Mouse (Mus musculus) intestine, postnatal 0 days (tissue): Measurements from ENCODE around the gene Krt6a. TPM values are rescaled to one million over a fixed set of nuclear protein-coding genes. Genes with fewer than 3 reads are reported as not detected.
A peak's percentile ranks its signal among the peaks of the same experiment; 100 is the strongest.

Experiments
- ATAC-seq: fragments of 200-750 bp; cut with Nextera tagmentation; 2 replicates; pipeline ENCODE4 v1.8.0; 2017; ENCODE audit warnings: mild to moderate bottlenecking, moderate TSS enrichment, moderate library complexity
- H3K27ac ChIP-seq: fragments of 300-500 bp; sonication (generic); 2 replicates; pipeline ENCODE4 v1.5.1; 2014; ENCODE audit warnings: mild to moderate bottlenecking, low read depth, low read length, moderate library complexity
- H3K27me3 ChIP-seq: fragments of 300-500 bp; sonication (generic); replicated peaks from 2 replicates; pipeline ENCODE4 v1.6.1; 2014; ENCODE audit warnings: low read length, mixed read lengths; ENCODE audit not compliant: control insufficient read depth, insufficient read depth
- H3K36me3 ChIP-seq: fragments of 300-500 bp; sonication (generic); 2 replicates; pipeline ENCODE4 v1.6.1; 2014; ENCODE audit warnings: mild to moderate bottlenecking, moderate library complexity; ENCODE audit not compliant: control insufficient read depth, insufficient read depth
- H3K4me1 ChIP-seq: fragments of 300-500 bp; sonication (generic); replicated peaks from 2 replicates; pipeline ENCODE4 v1.6.1; 2014; ENCODE audit warnings: antibody characterized with exemption, low read length, mixed read lengths; ENCODE audit not compliant: control insufficient read depth, insufficient read depth
- H3K4me2 ChIP-seq: fragments of 300-500 bp; sonication (generic); replicated peaks from 2 replicates; pipeline ENCODE4 v1.6.1; 2014; ENCODE audit warnings: low read depth, mild to moderate bottlenecking, moderate library complexity
- H3K4me3 ChIP-seq: fragments of 300-500 bp; sonication (generic); 2 replicates; pipeline ENCODE4 v1.5.1; 2014; ENCODE audit warnings: low read depth, low read length
- H3K9ac ChIP-seq: fragments of 300-500 bp; sonication (generic); 2 replicates; pipeline ENCODE4 v1.6.1; 2014; ENCODE audit warnings: mild to moderate bottlenecking, low read depth, low read length
- H3K9me3 ChIP-seq: fragments of 300-500 bp; sonication (generic); 2 replicates; pipeline ENCODE4 v1.6.1; 2016; ENCODE audit warnings: mixed run types; ENCODE audit not compliant: control insufficient read depth
- CTCF ChIP-seq: sonication (generic); IDR thresholded peaks from 2 replicates; pipeline ENCODE4 v1.5.1; 2016; ENCODE audit warnings: low read depth, mild to moderate bottlenecking, control low read depth, antibody characterized with exemption, moderate library complexity
- WGBS: fragments of 180-500 bp; shearing (Covaris S2); extraction: QIAGEN DNeasy Blood & Tissue Kit; methylation state at CpG from one replicate; pipeline ENCODE4 v1.1.7; 2014; 5-methylcytosine and 5-hydroxymethylcytosine counted together
- polyA plus RNA-seq: library from polyadenylated mRNA; unstranded; fragments of >200 nt; fragmentation: Nextera tagmentation; extraction: Ambion mirVana; gene quantifications from 2 replicates; pipeline ENCODE4 v1.2.1, GENCODE M21; 2015

Gene Krt6a
- polyA plus RNA-seq, 1 experiment from 2014 or later = 0.25 TPM

DNA sequence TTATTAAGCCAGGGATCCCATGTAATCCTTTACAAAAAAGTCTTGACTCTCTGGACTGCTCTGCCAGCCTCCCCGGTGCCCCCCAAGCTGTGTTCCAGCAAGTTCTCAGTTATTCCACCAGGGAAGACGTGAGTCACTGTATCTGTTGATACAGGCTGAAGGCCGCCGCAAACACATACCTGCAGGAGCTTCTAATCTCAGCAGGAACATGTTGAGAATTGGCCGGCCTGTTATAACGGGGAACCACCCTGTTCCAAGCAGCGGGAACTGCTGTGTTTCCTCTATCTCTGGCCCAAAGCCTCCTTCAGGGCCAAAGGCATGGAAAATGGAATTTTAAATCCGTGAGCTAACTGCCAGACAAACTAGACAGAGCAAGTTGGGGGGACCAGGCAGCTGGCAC lies 19.6 kb upstream of the Krt6a start:
- H3K9ac ChIP-seq = no peak overlapping the region
- H3K27me3 ChIP-seq = no peaks in the 10 kb centered on the region
- no peak overlapping the region for H3K27ac ChIP-seq
- no peaks in the 10 kb centered on the region for H3K9me3 ChIP-seq
- 51% methylated on average over 8 of the region's 8 CpGs for WGBS
- no peaks in the 10 kb centered on the region for H3K36me3 ChIP-seq
- H3K4me1 ChIP-seq = no peaks in the 10 kb centered on the region
- no peak overlapping the region for H3K4me3 ChIP-seq
- H3K4me2 ChIP-seq = no peak overlapping the region
- no peak for ATAC-seq
- TF ChIP-seq CTCF = no peak

DNA sequence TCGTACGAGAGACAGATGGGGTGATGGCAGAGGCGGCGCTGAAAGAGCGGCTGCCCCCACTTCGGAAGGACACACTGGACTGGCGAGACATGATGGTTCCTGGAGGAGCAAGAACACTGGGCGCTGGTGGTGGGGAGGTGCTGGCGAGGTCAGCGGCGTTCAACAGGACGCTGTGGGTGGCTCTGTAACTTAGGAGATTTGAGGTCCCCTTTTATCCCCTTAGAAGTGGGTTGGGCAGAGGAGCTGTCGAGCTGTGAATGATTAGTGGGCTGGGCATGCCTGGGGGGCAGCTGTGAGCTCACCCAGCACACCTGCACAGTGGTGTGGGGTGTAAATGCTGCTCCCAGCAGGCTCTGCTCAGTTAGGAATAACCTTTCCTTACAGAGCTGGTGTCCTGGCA lies 18.6 kb upstream of the Krt6a start, which contains the start of gene Krt5:
Gene Krt5 (minus strand): TSS at position 179 of the 400 bp plus-strand sequence.
- TF ChIP-seq CTCF = no peak
- WGBS = 65% methylated on average over 13 of the region's 13 CpGs
- ATAC-seq = no peak
- Histone ChIP-seq H3K36me3 (no peaks in the 10 kb centered on the region), H3K4me2 (no peak within 1 kb of the TSS), H3K27ac (no peak within 1 kb of the TSS), H3K9me3 (no peaks in the 10 kb centered on the region), H3K4me3 (no peak within 1 kb of the TSS), H3K4me1 (no peaks in the 10 kb centered on the region), H3K9ac (no peak within 1 kb of the TSS), H3K27me3 (no peaks in the 10 kb centered on the region)

DNA sequence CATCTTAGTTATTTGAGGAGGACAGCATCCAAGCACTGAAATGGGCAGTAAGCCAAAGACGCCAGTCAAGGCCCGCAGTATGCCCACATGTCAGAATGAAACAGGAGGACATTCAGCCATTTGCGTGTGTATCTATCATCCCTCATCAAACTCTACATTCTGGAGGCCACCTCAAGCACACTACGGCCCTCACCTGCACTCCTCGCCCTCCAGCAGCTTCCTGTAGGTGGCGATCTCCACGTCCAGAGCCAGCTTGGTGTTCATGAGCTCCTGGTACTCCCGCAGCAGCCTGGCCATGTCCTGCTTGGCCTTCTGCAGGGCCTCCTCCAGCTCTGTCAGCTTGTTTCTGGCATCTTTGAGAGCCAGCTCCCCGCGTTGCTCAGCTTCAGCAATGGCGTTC lies 14.6 kb upstream of the Krt6a start:
- Histone ChIP-seq H3K27ac (no peak overlapping the region), H3K36me3 (no peaks in the 10 kb centered on the region), H3K4me3 (no peak overlapping the region), H3K9me3 (no peaks in the 10 kb centered on the region), H3K27me3 (no peaks in the 10 kb centered on the region), H3K4me2 (no peak overlapping the region), H3K4me1 (no peaks in the 10 kb centered on the region), H3K9ac (no peak overlapping the region)
- TF ChIP-seq CTCF = peak; percentile 38
- ATAC-seq = no peak
- 63% methylated on average over 11 of the region's 11 CpGs for whole genome bisulfite sequencing

DNA sequence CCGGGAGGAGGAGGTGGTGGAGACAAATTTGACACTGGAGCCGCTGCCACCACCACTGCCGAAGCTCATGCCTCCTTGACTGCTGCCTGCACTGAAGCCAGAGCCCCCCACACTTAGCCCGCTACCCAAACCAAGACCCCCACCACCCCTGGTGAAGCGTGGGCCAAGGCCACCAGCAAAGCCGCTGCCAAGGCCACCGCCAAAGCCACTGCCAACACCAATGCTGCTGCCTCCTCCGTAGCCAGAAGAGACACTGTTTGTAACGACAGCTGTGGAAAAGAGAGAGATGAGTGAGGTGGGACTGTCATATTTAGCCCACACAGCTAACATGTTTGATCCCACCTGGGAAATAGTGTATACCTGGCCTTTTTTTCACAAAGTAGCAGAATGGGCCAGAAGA lies 13.3 kb upstream of the Krt6a start:
- ATAC-seq = no peak
- no peaks in the 10 kb centered on the region for H3K4me1 ChIP-seq
- 85% methylated on average over 9 of the region's 9 CpGs for WGBS

DNA sequence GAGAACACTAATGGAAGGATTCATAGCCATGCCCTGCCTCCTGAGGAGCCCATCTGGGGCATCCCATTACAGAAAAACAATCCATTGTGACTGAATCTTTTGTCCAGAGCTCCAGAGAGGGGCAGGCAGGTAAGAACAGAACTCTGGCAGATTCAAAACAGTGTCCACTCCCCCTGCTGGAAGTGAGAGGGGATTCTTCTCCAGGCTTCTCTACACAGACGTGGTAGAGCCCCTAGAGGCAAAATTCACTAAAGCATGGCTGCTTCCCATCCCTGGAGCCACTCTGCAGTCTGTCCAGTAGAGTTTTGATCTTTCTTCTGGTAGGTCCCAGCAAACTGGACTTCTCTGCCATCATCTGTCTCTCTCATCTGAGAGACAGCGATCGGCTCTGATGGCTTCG lies 10.0 kb upstream of the Krt6a start:
- no peaks in the 10 kb centered on the region for H3K27me3 ChIP-seq
- H3K27ac ChIP-seq = no peak overlapping the region
- H3K4me3 ChIP-seq = no peak overlapping the region
- no peak overlapping the region for H3K9ac ChIP-seq
- H3K36me3 ChIP-seq = no peaks in the 10 kb centered on the region
- no peaks in the 10 kb centered on the region for H3K4me1 ChIP-seq
- no peaks in the 10 kb centered on the region for H3K9me3 ChIP-seq
- WGBS = 64% methylated on average over 4 of the region's 4 CpGs
- ATAC-seq = no peak
- peak; percentile 65 for TF ChIP-seq CTCF
- no peak overlapping the region for H3K4me2 ChIP-seq

More for the DNA sequence above, 13.3 kb upstream of the Krt6a start:
- no peak overlapping the region for H3K4me2 ChIP-seq
- H3K27ac ChIP-seq = no peak overlapping the region
- H3K4me3 ChIP-seq = no peak overlapping the region
- H3K36me3 ChIP-seq = no peaks in the 10 kb centered on the region
- TF ChIP-seq CTCF = no peak
- no peak overlapping the region for H3K9ac ChIP-seq
- H3K9me3 ChIP-seq = no peaks in the 10 kb centered on the region
- H3K27me3 ChIP-seq = no peaks in the 10 kb centered on the region

DNA sequence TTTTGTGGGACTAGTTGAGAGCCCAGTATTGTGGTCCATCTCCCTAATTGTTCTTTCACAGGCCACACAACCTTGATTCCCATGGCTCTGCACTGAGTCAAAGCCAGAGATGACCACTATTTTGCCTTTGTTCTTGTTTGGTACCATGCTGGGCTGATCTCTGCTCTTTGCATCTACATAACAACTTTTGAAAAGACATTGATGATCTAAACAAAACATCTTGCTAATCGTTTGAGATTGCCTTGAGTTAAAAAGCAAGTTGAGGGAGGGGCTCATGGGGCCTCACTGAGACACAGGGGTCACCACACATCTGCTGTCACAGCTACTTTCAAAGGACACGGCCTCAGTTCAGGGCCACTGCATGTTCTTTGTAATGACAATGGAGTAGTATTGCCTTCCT lies 8.3 kb upstream of the Krt6a start:
- Histone ChIP-seq H3K4me2 (no peak overlapping the region), H3K9me3 (no peaks in the 10 kb centered on the region), H3K27me3 (no peaks in the 10 kb centered on the region), H3K9ac (no peak overlapping the region), H3K36me3 (no peaks in the 10 kb centered on the region), H3K4me1 (no peaks in the 10 kb centered on the region), H3K4me3 (no peak overlapping the region), H3K27ac (no peak overlapping the region)
- ATAC-seq = no peak
- 44% methylated on average over 2 of the region's 2 CpGs for WGBS
- TF ChIP-seq CTCF = no peak

DNA sequence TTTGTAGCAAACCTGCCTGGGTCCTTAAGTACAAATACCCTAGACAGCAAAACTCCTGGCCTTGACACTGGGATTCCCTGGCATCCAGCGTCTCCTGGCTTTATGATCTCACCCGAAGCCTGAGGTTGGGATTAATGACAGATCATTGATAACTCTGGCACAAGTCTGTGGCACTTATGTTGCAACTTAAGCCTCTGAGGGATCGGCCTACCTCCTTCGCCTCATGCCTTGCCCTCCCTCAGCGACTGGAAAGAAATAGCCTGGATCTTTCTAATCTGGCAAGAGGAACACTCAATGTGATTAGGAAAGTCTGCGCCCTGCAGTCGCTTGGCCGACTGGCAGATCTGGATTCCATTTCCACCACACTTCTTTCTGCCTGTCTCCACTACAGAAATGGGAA lies 5.8 kb upstream of the Krt6a start:
- Histone ChIP-seq H3K36me3 (no peaks in the 10 kb centered on the region), H3K9me3 (no peaks in the 10 kb centered on the region), H3K27ac (no peak overlapping the region), H3K4me1 (no peaks in the 10 kb centered on the region), H3K27me3 (no peaks in the 10 kb centered on the region), H3K4me3 (no peak overlapping the region), H3K4me2 (no peak overlapping the region), H3K9ac (no peak overlapping the region)
- 75% methylated on average over 8 of the region's 8 CpGs for WGBS
- TF ChIP-seq CTCF = no peak
- no peak for ATAC-seq
